Mouse (Mus musculus) megakaryocyte, embryonic 14.5 days (primary cell): ENCODE data around the gene Aass.

ENCODE experiments used
- FLI1 ChIP-seq: IDR thresholded peaks from 2 replicates; pipeline ENCODE4 v1.6.1; 2012; ENCODE audit warnings: low read length, inconsistent platforms, mixed read lengths
- GATA1 ChIP-seq: IDR thresholded peaks from 3 replicates; pipeline ENCODE4 v1.6.1; 2012; ENCODE audit warnings: mixed read lengths, low read length, inconsistent platforms, borderline replicate concordance

DNA sequence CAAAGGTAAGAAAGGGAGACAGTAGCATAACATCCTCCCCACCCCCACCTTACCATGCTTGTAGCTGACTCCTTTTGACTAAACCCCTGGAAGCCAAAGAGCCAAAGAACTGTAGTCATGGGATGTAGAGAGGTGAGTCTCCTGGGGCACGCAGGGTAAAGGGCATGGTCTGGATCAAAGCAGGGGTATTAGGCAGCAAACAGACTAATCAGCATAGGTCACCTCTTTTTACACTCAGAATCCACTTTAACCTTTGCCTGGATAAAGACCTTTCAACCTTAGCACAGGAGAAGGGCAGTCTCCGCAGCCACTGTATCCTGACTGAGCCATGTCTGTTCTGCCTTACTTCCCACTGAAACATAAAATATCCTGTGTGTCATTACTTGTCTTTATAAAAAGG is 14.4 kb upstream of the Aass start:
- TF ChIP-seq GATA1: no peak
- no peak for TF ChIP-seq FLI1
